Mouse (Mus musculus) left cerebral cortex, postnatal 36 days (tissue): ENCODE measurements around the gene Micall1. TPM values are rescaled to one million over a fixed set of nuclear protein-coding genes. Genes with fewer than 3 reads are reported as not detected.
A peak's percentile ranks its signal among the peaks of the same experiment; 100 is the strongest.

Source experiments
- DNase-seq, 2 experiments: peaks; one replicate each; pipeline ENCODE4 v3.0.0; 2021 to 2022; ENCODE audit warnings: low spot score in 2 of 2, mixed read lengths in 1 of 2
- intact Hi-C: fragments of 180-260 bp; cut with DNase I; formaldehyde crosslinking; loops from one replicate; pipeline ENCODE4 v1.15.1; 2025
- total RNA-seq, 2 experiments: library from RNA; stranded (reverse); gene quantifications; 2 replicates each; pipeline ENCODE4 v1.2.3; 2021

The Micall1 gene
- total RNA-seq, 2 experiments from 2014 or later, result 26.8 to 28.0 TPM

- intact Hi-C loops, result no loop called here
- no peak for DNase-seq
Observed at GRCm38 (mm10) chr15:79124331-79124875, 15.7 kb downstream of the Micall1 start.

GRCm38 (mm10) chr15:79126217-79126932 is 17.7 kb downstream of the Micall1 start:
- intact Hi-C loops, result no loop called here
- peak; percentile 36 to 50 for DNase-seq

- no peak for DNase-seq
- intact Hi-C loops, result no loop called here
Observed at GRCm38 (mm10) chr15:79127101-79127500, 18.4 kb downstream of the Micall1 start.

GRCm38 (mm10) chr15:79128208-79128607 is 19.5 kb downstream of the Micall1 start:
- no peak for DNase-seq
- intact Hi-C loops, result no loop called here

GRCm38 (mm10) chr15:79129311-79129710 is 20.6 kb downstream of the Micall1 start:
- intact Hi-C loops, result no loop called here
- DNase-seq, result no peak

GRCm38 (mm10) chr15:79130782-79131181 is 22.1 kb downstream of the Micall1 start:
- intact Hi-C loops, result loop anchor here (5.0 kb wide), 1 partner anchor 33 kb away; no protein-coding TSS in a partner anchor
- DNase-seq, result no peak

GRCm38 (mm10) chr15:79131442-79131841 is 22.7 kb downstream of the Micall1 start:
- intact Hi-C loops, result loop anchor here (5.0 kb wide), 1 partner anchor 34 kb away; no protein-coding TSS in a partner anchor
- peak in 1 of 2 experiments; percentile 33 for DNase-seq

- DNase-seq, result no peak
- intact Hi-C loops, result loop anchor here (5.0 kb wide), 1 partner anchor 36 kb away; no protein-coding TSS in a partner anchor
Observed at GRCm38 (mm10) chr15:79133191-79133661, 24.5 kb downstream of the Micall1 start.

GRCm38 (mm10) chr15:79134496-79135270 is 26.0 kb downstream of the Micall1 start:
- no peak for DNase-seq
- intact Hi-C loops, result loop anchor here (5.0 kb wide), 1 partner anchor 37 kb away; no protein-coding TSS in a partner anchor

- intact Hi-C loops, result no loop called here
- DNase-seq, result no peak
Observed at GRCm38 (mm10) chr15:79135332-79135731, 26.6 kb downstream of the Micall1 start.

GRCm38 (mm10) chr15:79135783-79136575 is 27.3 kb downstream of the Micall1 start:
- no peak for DNase-seq
- intact Hi-C loops, result no loop called here

GRCm38 (mm10) chr15:79139640-79140039 is 30.9 kb downstream of the Micall1 start:
- no peak for DNase-seq
- intact Hi-C loops, result loop anchor here (5.0 kb wide), 1 partner anchor 62 kb away; the partner anchor contains the start of gene Eif3l

- peak; percentile 96 for DNase-seq
- intact Hi-C loops, result loop anchor here (5.0 kb wide), 1 partner anchor 64 kb away; the partner anchor contains the start of gene Eif3l
Observed at GRCm38 (mm10) chr15:79140866-79141565, 32.3 kb downstream of the Micall1 start, which contains the start of the genes Polr2f and 1700088E04Rik. Polr2f (plus strand) TSS chr15:79141009. 1700088E04Rik (minus strand) TSS chr15:79141253.

- DNase-seq, result no peak
- intact Hi-C loops, result loop anchor here (5.0 kb wide), 1 partner anchor 64 kb away; the partner anchor contains the start of gene Eif3l
Observed at GRCm38 (mm10) chr15:79141566-79141917, 32.8 kb downstream of the Micall1 start.

GRCm38 (mm10) chr15:79143316-79143715 is 34.6 kb downstream of the Micall1 start:
- intact Hi-C loops, result loop anchor here (5.0 kb wide), 1 partner anchor 66 kb away; the partner anchor contains the start of gene Eif3l
- no peak for DNase-seq

GRCm38 (mm10) chr15:79144021-79144420 is 35.3 kb downstream of the Micall1 start:
- intact Hi-C loops, result loop anchor here (5.0 kb wide), 1 partner anchor 67 kb away; the partner anchor contains the start of gene Eif3l
- no peak for DNase-seq

GRCm38 (mm10) chr15:79145522-79145921 is 36.8 kb downstream of the Micall1 start:
- intact Hi-C loops, result no loop called here
- DNase-seq, result no peak

- DNase-seq, result peak; percentile 64 to 69
- intact Hi-C loops, result no loop called here
Observed at GRCm38 (mm10) chr15:79148533-79148932, 39.8 kb downstream of the Micall1 start.
